Mouse (Mus musculus): ENCODE results near the gene Ergic1. TPM values are rescaled to one million over a fixed set of nuclear protein-coding genes. Genes with fewer than 3 reads are reported as not detected.

The Ergic1 gene
- total and polyA plus RNA-seq, 2 experiments from 2014 or later: 50.8 to 152 TPM

GRCm38 (mm10) chr17:26527291-26527690, 34.0 kb upstream of the Ergic1 start:
- peaks cover 30% of the 10 kb centered on the region for H3K4me1 ChIP-seq (ENCODE audit: control insufficient read depth, insufficient read depth)
- no peak overlapping the region for H3K4me2 ChIP-seq (ENCODE audit: low read depth, low read length)
- 98% methylated on average over 9 of the region's 9 CpGs for WGBS
- H3K27ac ChIP-seq (ENCODE audit: low read depth): no peak overlapping the region
- H3K27me3 ChIP-seq (ENCODE audit: control insufficient read depth, insufficient read depth, low read length): no peaks in the 10 kb centered on the region
- ATAC-seq (ENCODE audit: insufficient read depth, low read depth) (no peak), DNase-seq (ENCODE audit: low spot score) (no peak)
- H3K9me3 ChIP-seq (replicated peaks; ENCODE audit: control insufficient read depth, low read length): no peaks in the 10 kb centered on the region
- H3K9ac ChIP-seq (replicated peaks; ENCODE audit: low read depth, low read length): no peak overlapping the region
- H3K36me3 ChIP-seq (replicated peaks; ENCODE audit: control insufficient read depth, insufficient read depth, low read length): no peaks in the 10 kb centered on the region
- H3K4me3 ChIP-seq (ENCODE audit: low read depth, low read length): no peak overlapping the region
- no peak for TF ChIP-seq EP300 (IDR thresholded peaks at IDR 0.05; ENCODE audit: low read depth)
- TF ChIP-seq CTCF (IDR thresholded peaks at IDR 0.05; ENCODE audit: low read depth): no peak

- Histone ChIP-seq H3K27ac (ENCODE audit: low read depth) (no peak overlapping the region), H3K36me3 (replicated peaks; ENCODE audit: control insufficient read depth, insufficient read depth, low read length) (no peaks in the 10 kb centered on the region), H3K4me1 (ENCODE audit: control insufficient read depth, insufficient read depth) (peaks cover 26% of the 10 kb centered on the region), H3K9ac (replicated peaks; ENCODE audit: low read depth, low read length) (no peak overlapping the region), H3K9me3 (replicated peaks; ENCODE audit: control insufficient read depth, low read length) (no peaks in the 10 kb centered on the region), H3K27me3 (ENCODE audit: control insufficient read depth, insufficient read depth, low read length) (no peaks in the 10 kb centered on the region), H3K4me2 (ENCODE audit: low read depth, low read length) (no peak overlapping the region), H3K4me3 (ENCODE audit: low read depth, low read length) (no peak overlapping the region)
- 65% methylated on average over 6 of the region's 6 CpGs for WGBS
- DNase-seq (ENCODE audit: low spot score) (no peak), ATAC-seq (ENCODE audit: insufficient read depth, low read depth) (no peak)
- no peak for TF ChIP-seq CTCF (IDR thresholded peaks at IDR 0.05; ENCODE audit: low read depth)
- TF ChIP-seq EP300 (IDR thresholded peaks at IDR 0.05; ENCODE audit: low read depth): no peak
These were observed 32.5 kb upstream of the Ergic1 start for GRCm38 (mm10) chr17:26528751-26529150.

GRCm38 (mm10) chr17:26529791-26530241, 31.5 kb upstream of the Ergic1 start:
- Histone ChIP-seq H3K27ac (ENCODE audit: low read depth) (peak overlapping the region; percentile 70), H3K4me1 (ENCODE audit: control insufficient read depth, insufficient read depth) (peaks cover 27% of the 10 kb centered on the region), H3K9me3 (replicated peaks; ENCODE audit: control insufficient read depth, low read length) (no peaks in the 10 kb centered on the region), H3K4me2 (ENCODE audit: low read depth, low read length) (no peak overlapping the region), H3K36me3 (replicated peaks; ENCODE audit: control insufficient read depth, insufficient read depth, low read length) (no peaks in the 10 kb centered on the region), H3K4me3 (ENCODE audit: low read depth, low read length) (no peak overlapping the region), H3K27me3 (ENCODE audit: control insufficient read depth, insufficient read depth, low read length) (no peaks in the 10 kb centered on the region), H3K9ac (replicated peaks; ENCODE audit: low read depth, low read length) (no peak overlapping the region)
- 68% methylated on average over 5 of the region's 5 CpGs for WGBS
- DNase-seq (ENCODE audit: low spot score): no peak
- ATAC-seq (ENCODE audit: insufficient read depth, low read depth): peak; percentile 16; the same call in 1 of the 2 replicates
- TF ChIP-seq EP300 (IDR thresholded peaks at IDR 0.05; ENCODE audit: low read depth) (no peak), CTCF (IDR thresholded peaks at IDR 0.05; ENCODE audit: low read depth) (no peak)

- WGBS: 9% methylated on average over 3 of the region's 3 CpGs
- Histone ChIP-seq H3K36me3 (replicated peaks; ENCODE audit: control insufficient read depth, insufficient read depth, low read length) (no peaks in the 10 kb centered on the region), H3K4me3 (ENCODE audit: low read depth, low read length) (no peak overlapping the region), H3K27me3 (ENCODE audit: control insufficient read depth, insufficient read depth, low read length) (no peaks in the 10 kb centered on the region), H3K9me3 (replicated peaks; ENCODE audit: control insufficient read depth, low read length) (no peaks in the 10 kb centered on the region), H3K27ac (ENCODE audit: low read depth) (peak overlapping the region; percentile 70), H3K4me1 (ENCODE audit: control insufficient read depth, insufficient read depth) (peaks cover 32% of the 10 kb centered on the region), H3K4me2 (ENCODE audit: low read depth, low read length) (no peak overlapping the region), H3K9ac (replicated peaks; ENCODE audit: low read depth, low read length) (no peak overlapping the region)
- TF ChIP-seq EP300 (IDR thresholded peaks at IDR 0.05; ENCODE audit: low read depth) (peak; percentile 34; the same call in 1 of the 2 replicates), CTCF (IDR thresholded peaks at IDR 0.05; ENCODE audit: low read depth) (no peak)
- ATAC-seq (ENCODE audit: insufficient read depth, low read depth) (peak; percentile 64), DNase-seq (ENCODE audit: low spot score) (peak; percentile 80)
These were observed 30.7 kb upstream of the Ergic1 start for GRCm38 (mm10) chr17:26530590-26531081.

- Histone ChIP-seq H3K36me3 (replicated peaks; ENCODE audit: control insufficient read depth, insufficient read depth, low read length) (no peaks in the 10 kb centered on the region), H3K4me3 (ENCODE audit: low read depth, low read length) (no peak overlapping the region), H3K27ac (ENCODE audit: low read depth) (0 out of 2 replicates have a peak overlapping the region, but pooled peaks have one; percentile 70), H3K4me1 (ENCODE audit: control insufficient read depth, insufficient read depth) (peaks cover 32% of the 10 kb centered on the region), H3K9me3 (replicated peaks; ENCODE audit: control insufficient read depth, low read length) (no peaks in the 10 kb centered on the region), H3K27me3 (ENCODE audit: control insufficient read depth, insufficient read depth, low read length) (no peaks in the 10 kb centered on the region), H3K4me2 (ENCODE audit: low read depth, low read length) (no peak overlapping the region), H3K9ac (replicated peaks; ENCODE audit: low read depth, low read length) (no peak overlapping the region)
- TF ChIP-seq EP300 (IDR thresholded peaks at IDR 0.05; ENCODE audit: low read depth) (no peak), CTCF (IDR thresholded peaks at IDR 0.05; ENCODE audit: low read depth) (no peak)
- DNase-seq (ENCODE audit: low spot score) (no peak), ATAC-seq (ENCODE audit: insufficient read depth, low read depth) (no peak)
- WGBS: 85% methylated on average over 7 of the region's 7 CpGs
These were observed 29.8 kb upstream of the Ergic1 start for GRCm38 (mm10) chr17:26531395-26532027.
